Comparison of ENCODE assay signal across 10 mouse cellular contexts in genomic region chr12:76197071-76197470, GRCm38 (mm10). TPM values are rescaled to one million over a fixed set of nuclear protein-coding genes. Genes with fewer than 3 reads are reported as not detected.
DNase-seq lines count a peak whose midpoint lies in the region; ATAC-seq and TF ChIP-seq lines count a peak whose summit lies in the region.
"Had no signal": no experiment of that assay in that cellular context is flagged by ENCODE, and none has a peak within 500 bp of the region (broad histone marks: within the 10 kb centered on the region; RNA-seq: fewer than 3 reads in every experiment).

No protein-coding gene starts in this region.

- H3K4me2 ChIP-seq in lung, embryonic 16.5 days (ENCODE audit: low read depth, low read length): peak overlapping the region; percentile 97
- H3K4me2 ChIP-seq in forebrain, embryonic 16.5 days (ENCODE audit: low read length): peak overlapping the region; percentile 87
- H3K4me2 ChIP-seq in intestine, postnatal 0 days (replicated peaks; ENCODE audit: low read depth): peak overlapping the region; percentile 70
- peak overlapping the region; percentile 100 for H3K4me2 ChIP-seq in myocyte (ENCODE audit: low read depth)

- no peak for TF ChIP-seq POLR2A in myocyte (IDR thresholded peaks at IDR 0.05; ENCODE audit: insufficient read length, low read depth)

- peak overlapping the region; percentile 56; the same call in 1 of the 2 replicates for H3K9ac ChIP-seq in lung, embryonic 16.5 days (ENCODE audit: low read length)
- H3K9ac ChIP-seq in forebrain, embryonic 16.5 days (replicated peaks; ENCODE audit: low read depth, low read length): no peak overlapping the region
- no peak overlapping the region for H3K9ac ChIP-seq in intestine, postnatal 0 days (ENCODE audit: low read depth, low read length)

- WGBS in lung, embryonic 16.5 days: 46% methylated on average over 8 of the region's 8 CpGs
- WGBS in forebrain, embryonic 16.5 days: 43% methylated on average over 8 of the region's 8 CpGs
- 34% methylated on average over 8 of the region's 8 CpGs for WGBS in intestine, postnatal 0 days

- peak overlapping the region; percentile 32 for H3K4me3 ChIP-seq in lung, embryonic 16.5 days (ENCODE audit: low read length)
- 0 out of 2 replicates have a peak overlapping the region, but pooled peaks have one; percentile 16 for H3K4me3 ChIP-seq in forebrain, embryonic 16.5 days (replicated peaks; ENCODE audit: low read length)
- peak overlapping the region; percentile 27 for H3K4me3 ChIP-seq in intestine, postnatal 0 days (ENCODE audit: low read depth, low read length)
- H3K4me3 ChIP-seq in myocyte: peak overlapping the region; percentile 5

- no peak for DNase-seq in lung, adult 18-20 months
- DNase-seq in retina, embryonic 14.5 days (ENCODE audit: low spot score): no peak

- no peaks in the 10 kb centered on the region for H3K79me2 ChIP-seq in myocyte (ENCODE audit: control insufficient read depth, insufficient read depth)

- ATAC-seq in lung, embryonic 16.5 days (ENCODE audit: low read depth): peak; percentile 34; the same call in 1 of the 2 replicates
- peak; percentile 54 for ATAC-seq in forebrain, embryonic 16.5 days
- no peak for ATAC-seq in intestine, postnatal 0 days
- ATAC-seq in megakaryocyte progenitor cell, adult 5-6 weeks (replicated peaks; ENCODE audit: poor library complexity): no peak
- ATAC-seq: Patski had no signal

- H3K9me3 ChIP-seq in lung, embryonic 16.5 days (ENCODE audit: control insufficient read depth, low read length): no peaks in the 10 kb centered on the region
- H3K9me3 ChIP-seq in forebrain, embryonic 16.5 days (ENCODE audit: control insufficient read depth, low read length): no peaks in the 10 kb centered on the region
- no peaks in the 10 kb centered on the region for H3K9me3 ChIP-seq in intestine, postnatal 0 days (ENCODE audit: control insufficient read depth)

- H3ac ChIP-seq in myocyte (ENCODE audit: control insufficient read depth, insufficient read length): no peak overlapping the region

- no peaks in the 10 kb centered on the region for H3K27me3 ChIP-seq in lung, embryonic 16.5 days (ENCODE audit: control insufficient read depth, insufficient read depth, low read depth, low read length)
- no peaks in the 10 kb centered on the region for H3K27me3 ChIP-seq in forebrain, embryonic 16.5 days (replicated peaks; ENCODE audit: control insufficient read depth, insufficient read depth, low read length)
- H3K27me3 ChIP-seq in intestine, postnatal 0 days (replicated peaks; ENCODE audit: control insufficient read depth, insufficient read depth, low read length): no peaks in the 10 kb centered on the region
- H3K27me3 ChIP-seq in myocyte (ENCODE audit: control insufficient read depth, insufficient read depth, insufficient read length): no peaks in the 10 kb centered on the region

- no peak overlapping the region for H3K27ac ChIP-seq in lung, embryonic 16.5 days (ENCODE audit: low read length)
- no peak overlapping the region for H3K27ac ChIP-seq in forebrain, embryonic 16.5 days (ENCODE audit: low read length)
- no peak overlapping the region for H3K27ac ChIP-seq in intestine, postnatal 0 days (ENCODE audit: low read depth, low read length)

- no peaks in the 10 kb centered on the region for H3K36me3 ChIP-seq in lung, embryonic 16.5 days (ENCODE audit: control insufficient read depth, insufficient read depth, low read length)
- no peaks in the 10 kb centered on the region for H3K36me3 ChIP-seq in forebrain, embryonic 16.5 days (ENCODE audit: control insufficient read depth, insufficient read depth)
- H3K36me3 ChIP-seq in intestine, postnatal 0 days (ENCODE audit: control insufficient read depth, insufficient read depth): no peaks in the 10 kb centered on the region
- H3K36me3 ChIP-seq in myocyte (ENCODE audit: control insufficient read depth, insufficient read depth): no peaks in the 10 kb centered on the region

- peaks cover 6% of the 10 kb centered on the region for H3K4me1 ChIP-seq in lung, embryonic 16.5 days (replicated peaks; ENCODE audit: control insufficient read depth, insufficient read depth, low read length)
- H3K4me1 ChIP-seq in forebrain, embryonic 16.5 days (replicated peaks; ENCODE audit: control insufficient read depth, insufficient read depth, low read length): peaks cover 8% of the 10 kb centered on the region
- H3K4me1 ChIP-seq in intestine, postnatal 0 days (replicated peaks; ENCODE audit: control insufficient read depth, insufficient read depth, low read length): peaks cover 6% of the 10 kb centered on the region

- TF ChIP-seq CTCF in intestine, postnatal 0 days (IDR thresholded peaks at IDR 0.05; ENCODE audit: low read depth): no peak

TF ChIP-seq in myocyte, 11 proteins besides CTCF, POLR2A, EP300 and RAD21:
- TF ChIP-seq MYOD1 (IDR thresholded peaks at IDR 0.05; ENCODE audit: control insufficient read depth in 1 of 3, insufficient read length in 2 of 3, low read depth in 2 of 3) (no peak), CEBPB (IDR thresholded peaks at IDR 0.05; ENCODE audit: insufficient read depth, poor library complexity, severe bottlenecking) (no peak), E2F4 (IDR thresholded peaks at IDR 0.05; ENCODE audit: insufficient read depth) (no peak), POLR2AphosphoS2 (IDR thresholded peaks at IDR 0.05; ENCODE audit: insufficient read length, low read depth) (no peak), MAX (IDR thresholded peaks at IDR 0.05; ENCODE audit: low read depth) (no peak), USF1 (IDR thresholded peaks at IDR 0.05; ENCODE audit: low read depth) (no peak), REST (IDR thresholded peaks at IDR 0.05; ENCODE audit: insufficient read depth, insufficient read length) (no peak), SRF (IDR thresholded peaks at IDR 0.05; ENCODE audit: control insufficient read depth, insufficient read length, low read depth) (no peak), MYOG (IDR thresholded peaks at IDR 0.05; ENCODE audit: control insufficient read depth in 1 of 3, insufficient read depth in 1 of 3, insufficient read length in 2 of 3, low read depth in 2 of 3) (no peak), TCF3 (IDR thresholded peaks at IDR 0.05; ENCODE audit: insufficient read length, low read depth) (no peak), TCF12 (IDR thresholded peaks at IDR 0.05; ENCODE audit: insufficient read depth, poor library complexity, severe bottlenecking) (no peak)

RNA-seq across cellular contexts. Expression of gene Esr2, which starts 20.0 kb away (rescaled TPM):
- polyA plus RNA-seq in lung, embryonic 16.5 days (2015; fragmentation: Nextera tagmentation; extraction: Ambion mirVana): 0.28 and 0.46 TPM in 2 replicates
- 0.12 and 0.28 TPM in 2 replicates for polyA plus RNA-seq in forebrain, embryonic 16.5 days (2015; fragmentation: Nextera tagmentation; extraction: Ambion mirVana)
- polyA plus RNA-seq in intestine, postnatal 0 days (2015; fragmentation: Nextera tagmentation; extraction: Ambion mirVana): not detected in 2 replicates
- 0.02 TPM for polyA plus RNA-seq in myocyte (2012; fragmentation: generic; extraction: Trizol)
- total RNA-seq in megakaryocyte progenitor cell, adult 5-6 weeks (2015): not detected in 2 replicates
- total RNA-seq in megakaryocyte progenitor cell, adult 5-6 weeks (2017): not detected in 2 replicates
- total RNA-seq: neutrophil, adult 5-6 weeks had no signal
- polyA plus RNA-seq: Patski had no signal

RNA-seq across cellular contexts. Expression of gene Tex21, which starts 49.5 kb away (rescaled TPM):
- not detected in 2 replicates for polyA plus RNA-seq in lung, embryonic 16.5 days (2015; fragmentation: Nextera tagmentation; extraction: Ambion mirVana)
- not detected in 2 replicates for polyA plus RNA-seq in forebrain, embryonic 16.5 days (2015; fragmentation: Nextera tagmentation; extraction: Ambion mirVana)
- not detected in 2 replicates for polyA plus RNA-seq in intestine, postnatal 0 days (2015; fragmentation: Nextera tagmentation; extraction: Ambion mirVana)
- polyA plus RNA-seq in myocyte (2012; fragmentation: generic; extraction: Trizol): not detected
- not detected in 2 replicates for total RNA-seq in megakaryocyte progenitor cell, adult 5-6 weeks (2015)
- total RNA-seq in megakaryocyte progenitor cell, adult 5-6 weeks (2017): 0.14 TPM in 1 of 2 replicates, not detected in the other
- total RNA-seq: layer of hippocampus, adult 8-10 months; neutrophil, adult 5-6 weeks had no signal
- polyA plus RNA-seq: Patski had no signal

RNA-seq across cellular contexts. Expression of gene Mthfd1, which starts 58.0 kb away (rescaled TPM):
- polyA plus RNA-seq in lung, embryonic 16.5 days (2015; fragmentation: Nextera tagmentation; extraction: Ambion mirVana): 92.9 and 93.2 TPM in 2 replicates
- polyA plus RNA-seq in forebrain, embryonic 16.5 days (2015; fragmentation: Nextera tagmentation; extraction: Ambion mirVana): 47.8 and 51.0 TPM in 2 replicates
- 18.4 and 18.5 TPM in 2 replicates for polyA plus RNA-seq in intestine, postnatal 0 days (2015; fragmentation: Nextera tagmentation; extraction: Ambion mirVana)
- 31.8 TPM for polyA plus RNA-seq in myocyte (2012; fragmentation: generic; extraction: Trizol)
- 90.1 and 113 TPM in 2 replicates for total RNA-seq in megakaryocyte progenitor cell, adult 5-6 weeks (2015)
- 137 and 191 TPM in 2 replicates for total RNA-seq in megakaryocyte progenitor cell, adult 5-6 weeks (2017)

Comparison
In these comparisons a context has a peak if more than half of its experiments do, and no peak if none do; other contexts are left out.
1. ATAC-seq: peak in lung, embryonic 16.5 days (single experiment) and forebrain, embryonic 16.5 days (single experiment); none in intestine, postnatal 0 days (single experiment) and megakaryocyte progenitor cell, adult 5-6 weeks (single experiment).
2. Peak in every context shown above with its lines, with median percentiles within 50 percentile points of each other: H3K4me2 ChIP-seq and H3K4me3 ChIP-seq.